Mouse (Mus musculus) c-Kit-negative CD71-positive TER-119-positive erythroid progenitor cells, embryonic 14.5 days (primary cell): ENCODE measurements around the gene Gm765.

Experiments
- DNase-seq: peaks from one replicate; pipeline ENCODE4 v3.0.0-alpha.2; 2013; ENCODE audit warnings: low read depth, low spot score

Gene Gm765

DNA sequence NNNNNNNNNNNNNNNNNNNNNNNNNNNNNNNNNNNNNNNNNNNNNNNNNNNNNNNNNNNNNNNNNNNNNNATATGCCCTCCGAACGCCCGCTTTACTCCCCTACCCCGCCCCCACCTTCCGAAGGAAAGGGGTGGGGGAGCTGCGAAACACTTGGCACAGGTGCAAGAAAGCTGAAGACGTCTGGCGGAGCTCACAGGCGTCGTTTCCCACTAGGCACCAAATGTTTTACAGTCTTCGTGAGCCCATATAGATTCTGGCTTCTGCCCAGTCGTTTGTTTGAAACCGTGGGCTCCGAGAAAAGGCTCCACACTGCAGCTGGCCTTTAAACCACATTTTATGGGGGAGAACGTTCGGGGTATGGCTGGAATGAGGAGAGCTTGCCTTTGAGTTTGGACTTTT, 120.6 kb downstream of the Gm765 start:
- no peak for DNase-seq

DNA sequence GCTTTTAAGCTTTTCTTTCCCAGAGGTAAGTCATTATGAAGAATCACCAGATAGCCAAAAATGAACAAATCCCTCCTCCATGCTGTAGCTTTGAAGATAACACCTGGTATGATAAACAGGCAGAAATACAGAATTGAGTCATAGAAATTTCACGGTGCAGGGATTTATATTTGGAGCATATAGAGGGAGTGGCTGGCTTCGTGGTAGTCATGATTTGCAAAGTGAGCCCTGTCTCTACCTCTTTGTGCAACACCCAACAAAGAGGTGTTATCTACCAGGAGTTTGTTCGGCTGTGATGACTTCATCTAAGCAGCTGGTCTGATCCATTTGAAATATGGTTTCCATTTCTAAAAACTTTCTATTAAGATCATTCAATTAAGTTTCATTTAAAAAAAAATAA, 130.3 kb downstream of the Gm765 start:
- no peak for DNase-seq

DNA sequence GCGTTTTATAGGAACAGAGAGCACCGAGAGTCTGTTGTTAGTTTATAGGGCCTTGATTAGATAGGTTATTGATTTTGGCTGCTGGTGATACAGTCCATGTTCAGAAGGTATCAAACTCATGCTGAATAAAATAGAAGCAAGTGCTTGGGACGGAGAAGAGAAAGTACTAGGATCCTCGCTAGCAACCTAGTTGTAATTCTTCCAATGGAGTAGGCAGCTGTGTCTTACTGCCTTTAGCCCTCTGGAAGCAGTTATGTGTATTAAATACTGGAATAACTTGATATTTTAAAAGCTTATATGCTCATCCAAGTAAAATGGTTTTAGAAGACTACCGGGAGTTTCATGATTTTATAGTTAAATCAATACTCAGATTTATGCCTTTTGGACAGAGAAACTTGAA, 132.3 kb downstream of the Gm765 start:
- no peak for DNase-seq

DNA sequence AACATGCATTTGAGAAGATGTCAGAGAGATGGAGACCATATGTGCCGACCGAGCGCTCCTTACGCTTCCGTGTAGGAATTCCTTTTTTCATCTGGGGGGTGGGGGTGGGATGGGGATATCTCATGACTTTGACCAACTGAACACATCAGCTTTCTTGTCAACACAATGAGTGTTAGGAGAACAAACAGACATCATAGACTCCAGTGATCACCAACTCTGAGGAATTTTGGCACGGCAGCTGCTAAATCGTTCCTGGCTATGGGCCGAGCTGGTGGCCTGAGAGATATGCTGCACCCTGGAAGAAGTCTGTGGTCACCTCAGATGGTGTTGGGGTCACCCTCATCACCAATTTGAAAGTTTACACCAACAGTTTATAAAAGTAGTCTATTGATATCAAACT, 134.5 kb downstream of the Gm765 start:
- no peak for DNase-seq

DNA sequence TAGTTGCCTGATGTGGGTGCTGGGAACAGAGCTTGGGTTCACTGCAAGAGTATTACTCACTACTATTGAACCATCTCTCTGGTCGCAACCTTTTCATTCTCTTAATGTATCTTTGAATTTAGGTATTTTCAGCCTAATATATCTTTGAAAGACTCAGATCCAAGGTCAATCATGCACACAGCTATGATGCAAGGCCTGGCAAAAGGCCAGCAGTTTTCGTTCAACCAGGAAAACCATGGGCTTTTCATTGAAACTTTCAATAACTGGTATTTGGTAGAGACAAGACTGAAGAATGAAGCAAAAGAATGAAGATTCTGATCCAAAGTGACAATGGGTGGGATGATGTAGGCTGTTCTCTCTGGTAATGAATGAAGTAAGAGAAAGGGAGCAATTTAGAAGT, 143.8 kb downstream of the Gm765 start:
- no peak for DNase-seq

DNA sequence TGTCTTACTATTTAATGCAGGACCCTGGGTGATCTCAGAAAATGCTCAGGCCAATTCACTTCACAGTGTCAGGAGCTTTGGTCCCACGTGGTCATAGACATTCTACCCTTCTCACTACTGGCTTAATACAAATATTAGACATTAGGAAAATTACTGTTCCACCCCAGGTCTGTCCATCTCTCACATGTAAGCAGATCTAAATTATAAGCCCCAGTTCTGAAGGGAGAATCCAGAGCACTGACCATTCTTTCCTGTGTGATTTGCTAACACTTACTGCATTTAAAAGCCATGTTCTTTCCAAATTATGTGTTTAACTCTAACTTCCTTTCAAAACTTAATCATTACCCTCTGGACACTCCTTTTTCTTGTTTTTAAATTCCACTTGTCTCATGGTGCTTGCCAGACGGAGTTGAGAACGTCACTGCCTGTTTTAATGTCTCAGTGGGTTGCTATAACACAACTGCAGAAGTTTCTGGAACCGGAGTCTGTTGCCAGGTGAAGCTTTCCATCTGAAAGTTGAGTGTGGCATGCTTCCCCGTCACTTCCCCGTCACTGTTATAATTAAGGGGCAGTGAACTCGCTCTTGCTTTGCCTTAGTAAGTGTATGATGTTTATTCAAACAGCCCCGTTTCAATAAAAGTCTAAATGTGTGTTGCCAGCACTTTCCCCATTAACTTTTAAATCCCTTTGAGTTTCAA, 151.7 kb downstream of the Gm765 start:
- no peak for DNase-seq
